Mouse (Mus musculus): ENCODE measurements around the gene Atg9b.
"Not testable (repeated sequence)": the region's sequence is repeated elsewhere in the genome, so short reads cannot be mapped to it uniquely, and the experiment has no call there.

Atg9b gene

GRCm38 (mm10) chr5:24405389-24405876, 13.5 kb upstream of the Atg9b start:
- DNase-seq (ENCODE audit: low read depth, low spot score), result no peak

- DNase-seq (ENCODE audit: low read depth, low spot score), result no peak
These were observed 12.8 kb upstream of the Atg9b start for GRCm38 (mm10) chr5:24404594-24405360.

- no peak for DNase-seq (ENCODE audit: low read depth, low spot score)
These were observed 10.0 kb upstream of the Atg9b start for GRCm38 (mm10) chr5:24401969-24402368.

- DNase-seq (ENCODE audit: low read depth, low spot score), result no peak
These were observed 9.1 kb upstream of the Atg9b start for GRCm38 (mm10) chr5:24400911-24401605.

- no peak for DNase-seq (ENCODE audit: low read depth, low spot score)
These were observed 8.4 kb upstream of the Atg9b start for GRCm38 (mm10) chr5:24400362-24400761.

GRCm38 (mm10) chr5:24399686-24400085, 7.7 kb upstream of the Atg9b start:
- DNase-seq (ENCODE audit: low read depth, low spot score), result no peak

- not testable (repeated sequence) for DNase-seq (ENCODE audit: low read depth, low spot score)
These were observed 4.3 kb upstream of the Atg9b start for GRCm38 (mm10) chr5:24396254-24396653.

- DNase-seq (ENCODE audit: low read depth, low spot score), result peak; percentile 95
These were observed 2.4 kb upstream of the Atg9b start for GRCm38 (mm10) chr5:24394165-24394894.

GRCm38 (mm10) chr5:24393392-24393997, 1.6 kb upstream of the Atg9b start, which contains the start of gene Abcb8:
TSS of gene Abcb8 (plus strand) at chr5:24393663.
- DNase-seq (ENCODE audit: low read depth, low spot score), result peak; percentile 94

GRCm38 (mm10) chr5:24392724-24393123, 781 bp upstream of the Atg9b start:
- DNase-seq (ENCODE audit: low read depth, low spot score), result no peak

GRCm38 (mm10) chr5:24389658-24390020, 2.3 kb downstream of the Atg9b start:
- DNase-seq (ENCODE audit: low read depth, low spot score), result no peak

GRCm38 (mm10) chr5:24389011-24389657, 2.8 kb downstream of the Atg9b start:
- DNase-seq (ENCODE audit: low read depth, low spot score), result peak; percentile 74

- DNase-seq (ENCODE audit: low read depth, low spot score), result no peak
These were observed 3.6 kb downstream of the Atg9b start for GRCm38 (mm10) chr5:24388246-24388915.

GRCm38 (mm10) chr5:24387264-24388241, 4.4 kb downstream of the Atg9b start:
- peak; percentile 69 for DNase-seq (ENCODE audit: low read depth, low spot score)

GRCm38 (mm10) chr5:24385887-24386550, 5.9 kb downstream of the Atg9b start:
- DNase-seq (ENCODE audit: low read depth, low spot score), result no peak

- no peak for DNase-seq (ENCODE audit: low read depth, low spot score)
These were observed 6.6 kb downstream of the Atg9b start for GRCm38 (mm10) chr5:24385374-24385773.

- peak; percentile 73 for DNase-seq (ENCODE audit: low read depth, low spot score)
These were observed 7.5 kb downstream of the Atg9b start for GRCm38 (mm10) chr5:24384407-24384806.

- DNase-seq (ENCODE audit: low read depth, low spot score), result peak; percentile 97
These were observed 8.7 kb downstream of the Atg9b start for GRCm38 (mm10) chr5:24383026-24383859.
